Mouse (Mus musculus) adipocyte (in vitro differentiated cells): ENCODE data around the gene Dnajc24.

Source experiments
- DNase-seq: peaks from one replicate; pipeline ENCODE4 v3.0.0-alpha.2; 2016; ENCODE audit warnings: low spot score

The Dnajc24 gene

DNA sequence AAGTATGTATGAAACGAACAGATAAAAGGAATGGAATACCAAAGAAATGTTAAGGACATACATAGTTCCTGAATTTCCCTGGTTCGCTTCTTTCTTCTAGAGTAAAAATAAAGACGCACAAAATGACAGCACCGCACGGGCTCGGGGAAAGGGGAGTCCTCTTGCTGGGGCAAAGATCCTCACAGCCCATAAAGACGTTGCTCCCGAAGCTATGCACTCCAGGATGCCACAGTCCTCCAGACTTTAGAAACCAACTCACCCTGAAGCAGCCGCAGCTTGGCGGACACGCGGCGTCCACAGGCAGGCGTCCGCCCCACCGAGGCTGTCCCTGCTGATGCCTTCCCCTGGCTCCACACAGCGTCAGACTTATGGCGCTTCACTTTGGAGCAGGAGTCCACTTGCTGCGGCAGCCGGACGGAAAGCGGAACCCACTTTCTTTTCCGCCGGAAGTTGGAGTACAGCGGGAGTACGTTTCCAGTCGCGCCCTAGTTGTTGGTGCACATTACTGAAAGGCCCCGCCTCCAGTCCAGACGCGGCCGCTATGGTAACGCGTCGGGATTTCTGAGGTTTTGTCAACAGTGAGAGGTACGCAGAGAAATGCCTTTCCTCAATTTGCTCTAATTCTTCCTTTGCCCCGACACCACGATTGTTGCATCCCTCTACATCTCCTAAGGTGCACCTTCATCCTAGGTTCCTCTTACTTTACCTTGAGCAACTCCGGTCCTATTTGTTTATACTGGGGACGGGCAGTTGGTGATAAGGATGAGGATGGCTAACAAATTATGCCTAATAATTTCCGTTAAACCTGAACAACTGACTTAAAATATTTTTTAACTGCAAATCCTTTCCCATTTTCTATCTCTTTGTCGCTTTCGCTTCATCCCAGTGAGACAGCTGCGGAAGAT, at the start of gene Dnajc24:
Gene Dnajc24 (minus strand): TSS at position 715 of the 905 bp plus-strand sequence.
- peak; percentile 96 for DNase-seq

DNA sequence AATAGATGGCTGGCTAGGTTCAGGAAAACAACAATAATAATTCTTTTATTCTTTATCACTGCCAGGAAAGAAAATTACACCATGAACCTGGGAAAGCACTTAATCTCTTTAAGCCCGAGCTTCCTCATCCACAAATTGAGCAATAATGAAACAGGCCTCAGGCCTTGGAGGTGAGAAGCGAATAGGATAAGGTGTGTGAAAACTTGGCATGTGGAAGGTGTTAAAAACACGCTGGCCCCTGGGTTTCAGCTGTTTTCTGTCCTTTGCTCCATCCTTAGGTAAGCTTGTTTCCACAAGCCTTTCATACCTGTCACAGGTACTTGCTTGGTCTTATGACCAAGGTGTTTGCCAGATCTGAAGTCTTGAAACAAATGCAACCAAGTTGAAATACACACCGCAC, 43.3 kb upstream of the Dnajc24 start:
- DNase-seq, result no peak

DNA sequence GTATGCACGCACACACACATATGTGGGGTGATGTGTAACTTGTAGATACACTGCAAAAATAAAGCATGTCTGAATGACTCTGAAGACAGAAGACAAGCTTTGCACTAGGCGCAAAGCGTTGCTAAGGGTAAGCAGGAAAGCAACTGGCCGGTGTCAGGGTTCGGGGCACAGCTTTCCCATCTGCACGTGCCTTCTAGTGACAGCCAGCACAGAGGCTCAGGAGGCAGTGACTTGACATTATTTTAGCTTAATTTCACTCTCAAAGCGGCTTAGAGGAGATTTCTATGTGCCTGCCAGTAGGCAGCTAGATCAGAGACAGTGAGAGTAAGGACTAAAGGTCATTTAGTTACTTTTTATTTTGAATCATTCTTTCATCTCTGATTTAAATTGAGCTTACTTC, 39.1 kb upstream of the Dnajc24 start:
- no peak for DNase-seq

DNA sequence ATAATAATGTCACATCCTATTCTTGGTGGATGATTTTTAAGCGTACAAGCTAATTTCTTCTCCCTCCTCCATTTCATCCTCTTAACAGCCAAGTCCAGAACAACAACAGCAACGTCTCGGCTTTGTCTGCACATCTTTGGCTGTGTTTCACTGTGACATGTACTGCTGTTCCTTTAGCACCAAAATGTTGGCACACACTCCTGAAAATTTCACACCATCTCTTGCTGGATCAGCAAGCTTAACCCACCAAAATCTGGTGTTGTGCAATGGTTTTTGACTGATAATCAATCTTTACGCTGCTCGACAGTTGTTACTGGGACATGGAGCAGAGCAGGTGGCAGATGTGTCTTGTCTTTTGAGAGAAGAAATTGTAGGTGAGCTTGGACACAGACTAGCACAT, 38.6 kb upstream of the Dnajc24 start:
- DNase-seq, result no peak

DNA sequence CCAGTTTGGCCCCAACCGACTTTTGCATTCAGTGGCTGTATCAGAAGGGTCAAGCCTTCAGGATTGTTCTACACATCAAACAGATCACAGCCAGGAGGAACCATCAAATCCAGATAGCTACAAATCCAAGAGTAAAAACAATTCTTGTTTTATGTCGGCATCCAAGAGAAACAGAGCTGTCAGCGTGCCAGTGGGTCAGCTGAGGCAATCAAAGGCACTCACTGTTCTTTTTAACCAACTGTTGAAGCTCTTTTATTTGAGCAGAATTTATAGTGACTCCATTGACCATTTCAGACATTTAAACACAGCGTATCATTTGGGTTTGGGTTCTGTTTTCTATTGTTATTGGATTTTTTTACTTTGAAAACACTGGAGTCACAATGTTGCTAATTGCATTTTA, 34.9 kb upstream of the Dnajc24 start:
- no peak for DNase-seq

DNA sequence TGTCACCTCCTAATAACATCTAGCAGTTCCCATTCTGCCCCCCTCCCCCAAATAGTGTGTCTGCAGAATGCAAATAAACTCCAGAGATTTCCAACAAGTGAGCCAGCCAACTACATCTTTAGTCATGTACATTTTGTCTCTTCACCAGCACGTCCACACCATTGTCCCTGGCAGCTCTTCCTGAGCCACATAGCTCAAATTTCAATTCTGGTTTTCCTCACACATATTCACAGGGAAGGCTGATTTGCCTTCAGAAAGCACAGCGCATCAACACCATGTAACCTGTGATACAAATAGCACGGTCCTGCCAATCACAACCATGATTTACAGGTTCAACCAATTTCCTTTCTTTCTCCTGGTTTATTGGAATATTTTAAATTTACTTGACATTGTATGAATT, 21.5 kb upstream of the Dnajc24 start:
- no peak for DNase-seq

DNA sequence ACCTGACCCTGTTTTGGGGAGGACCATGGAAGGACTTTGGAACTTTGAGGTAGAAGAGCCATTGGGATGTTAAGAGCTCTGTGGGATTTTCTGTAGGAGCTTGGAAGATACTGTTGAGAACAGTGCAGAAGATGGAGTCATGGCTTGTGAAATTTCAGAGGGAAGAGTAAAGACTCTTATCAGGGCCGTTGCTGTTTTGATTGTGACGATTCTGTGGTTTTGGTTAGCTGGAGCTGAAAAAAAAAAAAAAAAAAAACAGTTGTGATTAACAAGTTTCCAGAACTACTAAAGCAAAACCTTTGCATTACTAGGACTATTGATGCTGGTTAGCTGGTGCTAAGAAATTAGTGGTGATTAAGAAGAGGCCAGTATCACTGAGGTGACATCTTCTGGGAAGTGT, 5.1 kb upstream of the Dnajc24 start:
- no peak for DNase-seq

DNA sequence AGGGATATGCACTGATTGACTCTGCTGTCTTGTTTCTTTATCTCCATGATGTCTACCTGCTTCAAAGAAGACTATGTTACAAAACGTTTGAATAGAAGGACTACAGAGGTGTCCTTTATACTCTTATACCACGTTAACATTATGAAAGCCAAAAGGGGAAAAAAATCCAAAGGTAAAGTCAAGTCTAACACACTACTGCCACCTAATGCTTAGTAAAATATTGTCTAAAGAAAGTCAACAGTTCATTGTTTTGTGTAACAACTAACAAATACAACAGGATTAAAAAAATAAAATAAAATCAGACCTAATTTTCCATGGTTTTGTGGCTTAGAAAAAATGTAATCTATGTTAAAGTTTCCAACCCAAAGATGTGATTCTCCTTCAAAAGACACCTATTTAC, 15.3 kb downstream of the Dnajc24 start:
- DNase-seq, result peak; percentile 30

DNA sequence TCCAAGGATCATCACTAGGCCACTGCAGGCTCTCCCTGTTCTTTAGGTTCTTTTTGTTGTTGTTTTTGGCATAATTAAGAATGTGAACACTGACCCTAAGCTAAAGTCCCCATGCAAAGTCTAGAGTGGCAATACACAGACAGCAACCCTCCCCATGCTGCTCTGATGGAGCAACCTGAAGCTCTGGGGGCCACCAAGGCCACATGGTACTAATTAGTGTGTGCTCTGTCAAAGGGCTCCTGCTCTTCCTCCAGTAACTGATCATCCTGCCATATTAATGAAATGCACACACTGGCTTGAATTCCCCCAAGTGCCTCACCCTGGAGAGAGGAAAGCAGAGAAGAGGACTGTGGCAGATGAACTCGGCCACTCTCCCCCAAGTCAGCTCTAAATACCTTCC, 16.2 kb downstream of the Dnajc24 start:
- no peak for DNase-seq

DNA sequence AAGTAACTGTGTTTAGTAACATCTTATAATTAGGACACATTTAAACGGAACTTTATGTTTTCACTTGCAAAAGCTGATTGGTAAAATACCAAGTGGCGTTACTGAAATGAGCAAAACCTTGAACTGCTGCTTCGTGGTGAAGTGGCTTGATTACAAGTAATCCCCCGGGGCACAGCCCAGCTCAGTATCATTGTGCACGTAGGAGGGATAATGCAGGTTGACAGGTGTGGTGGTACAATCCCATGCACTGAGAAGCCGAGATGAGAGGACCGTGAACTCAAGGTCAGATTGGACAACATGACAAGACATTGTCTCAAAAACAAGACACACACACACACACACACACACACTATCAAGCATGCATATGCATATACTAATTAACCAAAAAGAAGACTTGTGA, 18.1 kb downstream of the Dnajc24 start:
- no peak for DNase-seq

DNA sequence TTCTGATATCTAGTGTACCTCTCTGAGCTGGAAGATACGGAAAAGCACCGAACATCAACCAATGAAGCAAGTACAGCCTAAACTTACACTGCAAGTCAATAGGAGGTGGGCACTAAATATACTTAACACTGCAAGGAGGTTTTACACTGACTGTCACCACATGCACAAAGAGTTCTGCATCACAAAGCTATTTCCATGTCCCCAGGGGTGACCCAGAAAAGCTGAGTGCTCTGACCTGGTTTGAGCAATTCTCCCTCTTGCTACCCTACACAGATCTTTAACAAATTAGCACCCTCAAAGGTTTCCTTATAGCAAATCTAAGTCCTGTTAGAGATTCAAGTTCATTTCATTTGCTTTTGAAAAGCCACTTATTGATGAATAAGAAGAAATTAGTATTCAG, 25.3 kb downstream of the Dnajc24 start:
- no peak for DNase-seq

DNA sequence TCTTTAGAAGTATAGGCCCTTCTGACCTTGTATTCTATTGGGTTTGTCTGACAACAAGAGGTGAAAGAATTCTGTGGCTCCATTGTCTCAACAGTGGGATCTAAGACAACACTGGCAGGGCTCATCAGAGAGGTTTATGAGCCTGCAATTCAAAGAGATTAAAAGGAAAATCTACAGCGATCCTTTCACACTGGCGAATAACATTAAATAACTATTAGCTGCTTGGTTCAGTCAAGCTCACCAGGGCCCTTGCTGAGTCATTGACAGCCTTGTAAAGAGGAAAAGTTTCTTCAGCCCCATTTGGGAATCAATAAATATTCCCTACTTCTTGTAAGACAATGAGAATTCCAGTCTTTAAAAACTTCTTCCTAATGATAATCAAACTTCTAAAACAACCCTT, 29.4 kb downstream of the Dnajc24 start:
- no peak for DNase-seq

DNA sequence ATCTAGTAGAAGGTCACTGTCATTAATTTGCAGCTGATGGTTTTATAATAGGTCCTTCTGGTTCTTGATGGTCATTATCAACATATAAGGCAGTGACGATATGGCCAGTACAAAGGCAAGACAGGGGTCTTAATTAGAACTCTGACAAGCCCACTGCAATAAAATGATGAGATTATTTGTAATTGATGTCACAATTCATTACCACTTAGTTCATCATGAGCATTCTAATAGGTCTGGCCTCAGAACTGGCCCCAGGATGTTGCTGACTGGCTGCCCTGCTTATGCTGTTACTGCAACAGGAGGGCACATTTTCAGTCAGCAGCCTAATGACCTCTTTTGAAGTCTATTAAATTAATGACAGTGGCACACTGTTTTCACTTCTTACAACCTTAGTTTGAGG, 39.9 kb downstream of the Dnajc24 start:
- DNase-seq, result no peak

DNA sequence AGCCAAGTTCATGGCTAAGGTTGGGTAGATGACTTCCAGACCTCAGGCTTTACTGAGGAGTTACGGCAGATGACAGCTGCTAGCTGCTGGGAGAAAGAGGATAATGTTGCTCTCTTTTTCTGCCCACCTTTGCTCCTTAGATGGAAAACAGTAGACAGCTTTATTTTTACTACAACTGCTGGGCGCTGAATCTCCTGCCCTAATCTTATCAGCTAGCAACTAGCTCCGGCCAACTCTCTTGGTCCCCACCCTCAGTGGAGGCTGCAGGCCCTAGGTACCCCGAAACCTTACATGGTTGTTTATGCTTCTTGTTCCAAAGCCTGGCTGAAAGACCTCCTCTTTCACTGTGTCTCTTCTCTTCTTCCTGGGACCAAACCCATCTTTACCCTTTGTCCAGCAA, 49.5 kb downstream of the Dnajc24 start:
- no peak for DNase-seq

DNA sequence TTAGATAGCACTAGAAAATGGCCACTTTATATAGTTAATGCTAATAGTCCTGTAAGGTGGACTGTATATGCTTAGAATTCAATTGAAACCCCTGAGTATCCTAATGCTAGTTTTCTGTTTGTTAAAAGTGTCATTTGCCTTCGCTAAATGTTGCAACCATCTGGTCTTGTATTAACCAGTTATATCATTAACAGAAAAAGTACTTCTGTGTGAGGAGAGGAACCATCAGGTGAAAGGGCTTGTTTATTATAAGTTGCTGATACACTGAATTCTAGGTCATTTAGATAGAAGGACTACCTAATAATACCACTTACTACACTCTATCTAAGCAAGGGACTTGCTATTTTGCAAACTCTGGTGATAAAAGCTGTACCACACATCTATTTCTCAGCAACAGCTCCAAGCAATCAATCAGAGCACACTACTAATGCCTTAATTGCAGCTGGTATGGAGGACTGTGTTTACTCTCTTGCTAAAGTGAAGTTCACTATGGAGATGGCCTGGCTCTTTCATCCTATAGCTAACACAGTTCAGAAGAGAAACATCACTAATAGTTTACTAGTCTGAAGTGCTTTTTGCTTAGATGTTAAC, 51.9 kb downstream of the Dnajc24 start:
- DNase-seq, result no peak

DNA sequence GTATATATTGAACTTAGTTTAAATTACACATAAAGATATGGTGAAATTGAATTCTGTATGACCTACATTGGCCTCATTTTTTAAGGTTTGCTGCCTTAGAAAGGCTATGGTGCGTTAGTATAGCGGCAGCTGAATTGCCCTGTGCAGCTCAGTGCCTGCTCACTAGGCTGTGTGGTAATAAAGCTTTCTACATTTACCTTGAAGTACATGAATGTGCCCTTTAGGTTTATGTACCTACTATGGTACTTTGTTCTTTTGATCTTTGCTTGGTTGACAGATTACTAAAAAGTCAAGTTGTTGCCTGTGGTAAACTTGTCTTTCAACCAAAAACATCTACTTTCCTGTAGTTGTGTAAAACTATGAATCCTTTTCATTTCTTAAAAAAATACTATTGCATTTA, 53.2 kb downstream of the Dnajc24 start:
- DNase-seq, result no peak

DNA sequence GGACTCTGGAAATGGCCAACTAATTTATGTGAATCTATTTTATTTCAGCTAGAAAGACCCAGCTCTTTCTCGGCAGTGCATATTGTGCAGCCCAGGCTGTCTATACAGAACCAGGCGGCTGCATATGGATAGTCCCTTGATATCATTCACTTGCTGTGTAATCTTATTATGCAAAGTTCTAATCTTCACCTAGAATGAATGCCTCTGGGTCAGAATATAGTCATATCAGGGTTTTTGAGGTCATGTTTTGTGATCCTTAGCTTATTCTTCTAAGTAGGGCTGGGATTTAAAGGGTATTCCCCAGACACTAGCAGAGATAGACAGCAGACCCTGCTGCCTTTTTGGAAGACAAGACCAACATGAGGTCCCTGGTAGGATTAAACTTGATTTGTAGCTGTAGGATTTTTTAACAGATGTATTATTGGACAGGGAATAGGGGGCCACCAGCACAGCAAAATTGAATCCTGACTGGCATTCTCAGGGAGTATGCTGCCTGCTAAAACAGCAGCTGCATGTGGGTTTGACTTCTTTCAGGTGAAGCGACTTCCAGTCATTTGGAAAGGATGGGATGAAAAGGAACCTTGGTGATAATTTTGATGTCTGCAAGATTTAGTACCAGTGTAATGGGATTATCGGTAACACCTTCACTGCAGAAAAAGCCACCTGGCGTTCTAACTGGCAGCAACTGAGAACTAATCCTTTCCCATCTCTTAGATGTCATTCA, 85.6 kb downstream of the Dnajc24 start:
- no peak for DNase-seq
